Mouse (Mus musculus): ENCODE measurements around the gene Oas2. TPM values are rescaled to one million over a fixed set of nuclear protein-coding genes. Genes with fewer than 3 reads are reported as not detected.

The Oas2 gene
- polyA plus RNA-seq, 1 experiment from 2014 or later = 0.26 TPM

Other genes with a start within 250 kb of the Oas2 start
- 52.4 and 52.5 TPM in 2 replicates for gene Plbd2, start 246.2 kb downstream of the Oas2 start, polyA plus RNA-seq (2016; fragmentation: Nextera tagmentation; extraction: Ambion mirVana)
- 5.4 and 6.4 TPM in 2 replicates for gene Slc8b1, start 238.7 kb downstream of the Oas2 start, polyA plus RNA-seq (2016; fragmentation: Nextera tagmentation; extraction: Ambion mirVana)
- gene Tpcn1, start 161.2 kb downstream of the Oas2 start, polyA plus RNA-seq (2016; fragmentation: Nextera tagmentation; extraction: Ambion mirVana) = 17.4 and 18.9 TPM in 2 replicates
- 0.65 and 0.70 TPM in 2 replicates for gene Iqcd, start 160.8 kb downstream of the Oas2 start, polyA plus RNA-seq (2016; fragmentation: Nextera tagmentation; extraction: Ambion mirVana)
- gene Rita1, start 137.3 kb downstream of the Oas2 start, polyA plus RNA-seq (2016; fragmentation: Nextera tagmentation; extraction: Ambion mirVana) = 16.7 and 17.5 TPM in 2 replicates
- 50.9 and 53.1 TPM in 2 replicates for gene Ddx54, start 137.1 kb downstream of the Oas2 start, polyA plus RNA-seq (2016; fragmentation: Nextera tagmentation; extraction: Ambion mirVana)
- gene Cfap73, start 115.6 kb downstream of the Oas2 start, polyA plus RNA-seq (2016; fragmentation: Nextera tagmentation; extraction: Ambion mirVana) = not detected in 2 replicates
- gene Rasal1, start 101.0 kb downstream of the Oas2 start, polyA plus RNA-seq (2016; fragmentation: Nextera tagmentation; extraction: Ambion mirVana) = 0.18 and 0.26 TPM in 2 replicates
- 8.9 and 9.1 TPM in 2 replicates for gene Dtx1, start 37.9 kb downstream of the Oas2 start, polyA plus RNA-seq (2016; fragmentation: Nextera tagmentation; extraction: Ambion mirVana)
- 0.08 TPM in 1 of 2 replicates, not detected in the other for gene Oas3, start 27.8 kb upstream of the Oas2 start, polyA plus RNA-seq (2016; fragmentation: Nextera tagmentation; extraction: Ambion mirVana)
- gene Oas1e, start 45.7 kb upstream of the Oas2 start, polyA plus RNA-seq (2016; fragmentation: Nextera tagmentation; extraction: Ambion mirVana) = not detected in 2 replicates
- 0.22 and 0.45 TPM in 2 replicates for gene Oas1c, start 62.7 kb upstream of the Oas2 start, polyA plus RNA-seq (2016; fragmentation: Nextera tagmentation; extraction: Ambion mirVana)
- gene Oas1f, start 97.5 kb upstream of the Oas2 start, polyA plus RNA-seq (2016; fragmentation: Nextera tagmentation; extraction: Ambion mirVana) = not detected in 2 replicates
- gene Oas1h, start 111.6 kb upstream of the Oas2 start, polyA plus RNA-seq (2016; fragmentation: Nextera tagmentation; extraction: Ambion mirVana) = not detected in 2 replicates
- 0.19 and 0.41 TPM in 2 replicates for gene Oas1g, start 137.8 kb upstream of the Oas2 start, polyA plus RNA-seq (2016; fragmentation: Nextera tagmentation; extraction: Ambion mirVana)
- 0.49 and 0.78 TPM in 2 replicates for gene Oas1a, start 157.7 kb upstream of the Oas2 start, polyA plus RNA-seq (2016; fragmentation: Nextera tagmentation; extraction: Ambion mirVana)
- not detected in 2 replicates for gene Oas1d, start 164.7 kb upstream of the Oas2 start, polyA plus RNA-seq (2016; fragmentation: Nextera tagmentation; extraction: Ambion mirVana)

Data from embryonic facial prominence, embryonic 12.5 days (tissue).